Comparison of ENCODE assay signal across 1 mouse cellular context in the genomic region with DNA sequence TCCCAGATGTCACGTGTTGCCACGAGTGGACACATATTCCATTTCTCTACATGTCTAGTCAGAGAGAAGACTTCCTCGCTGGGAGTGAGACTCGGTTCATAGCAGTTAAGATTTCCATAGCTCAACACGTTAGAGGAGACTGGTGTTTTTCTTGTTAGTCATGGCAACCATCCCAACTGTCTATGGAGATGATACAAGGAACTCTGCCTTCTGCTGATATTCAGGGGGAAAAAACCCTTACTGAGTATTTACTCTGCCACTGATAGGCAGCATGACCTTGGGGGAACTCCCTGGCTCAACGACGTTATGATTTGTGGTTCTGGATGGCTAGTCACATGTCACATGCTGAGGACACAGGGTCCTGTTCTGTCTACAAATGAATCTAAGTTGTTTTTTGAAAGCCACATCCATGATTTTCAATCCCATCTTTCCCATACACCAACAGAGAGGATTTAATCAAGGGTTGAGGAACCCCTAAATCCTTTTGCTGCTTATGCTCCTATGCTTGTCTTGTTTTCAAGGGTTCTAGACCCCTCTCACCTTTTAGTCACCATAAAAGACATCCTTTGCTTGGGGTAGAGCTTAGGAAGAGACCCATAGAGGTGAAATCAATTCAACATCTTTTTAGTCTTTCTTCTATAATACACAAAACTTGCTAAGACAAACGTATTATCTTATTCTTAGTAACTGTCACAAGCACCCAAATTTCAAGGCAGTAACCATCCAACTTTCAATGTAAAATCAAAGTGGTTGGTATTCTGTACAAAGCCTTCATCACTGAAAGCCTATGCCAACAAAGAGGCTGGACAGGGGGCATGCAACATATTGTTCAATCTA.
A peak's percentile ranks its signal among the peaks of the same experiment; 100 is the strongest.
TF ChIP-seq lines count a peak whose summit lies in the region.

No protein-coding gene starts in this region.

TF ChIP-seq in CH12.LX, 34 proteins besides CTCF, POLR2A, EP300 and RAD21 (continued from another document):
- TF ChIP-seq JUN (IDR thresholded peaks at IDR 0.05; ENCODE audit: insufficient read depth, low read depth, low read length) (no peak), ETS1 (conservative IDR thresholded peaks at IDR 0.05; ENCODE audit: low read depth, low read length) (peak; percentile 84), MAX (IDR thresholded peaks at IDR 0.05; ENCODE audit: low read length) (peak; percentile 90), CHD2 (IDR thresholded peaks at IDR 0.05; ENCODE audit: low read length) (peak; percentile 41; the same call in 1 of the 2 replicates), BHLHE40 (IDR thresholded peaks at IDR 0.05; ENCODE audit: low read depth, low read length) (peak; percentile 90)
